Mouse (Mus musculus) forebrain, embryonic 12.5 days (tissue): ENCODE results near the gene Defb33. TPM values are rescaled to one million over a fixed set of nuclear protein-coding genes. Genes with fewer than 3 reads are reported as not detected.

Source experiments
- ATAC-seq: fragments of 200-750 bp; cut with Nextera tagmentation; 2 replicates; pipeline ENCODE4 v1.8.0; 2017; ENCODE audit warnings: moderate TSS enrichment; ENCODE audit not compliant: low FRiP score
- H3K27ac ChIP-seq: fragments of 300-500 bp; sonication (generic); 2 replicates; pipeline ENCODE4 v1.5.1; 2016; ENCODE audit warnings: mild to moderate bottlenecking
- H3K27me3 ChIP-seq: fragments of 300-500 bp; sonication (generic); 2 replicates; pipeline ENCODE4 v1.6.1; 2016; ENCODE audit warnings: mild to moderate bottlenecking
- H3K36me3 ChIP-seq: fragments of 300-500 bp; sonication (generic); replicated peaks from 2 replicates; pipeline ENCODE4 v1.6.1; 2016; ENCODE audit warnings: mild to moderate bottlenecking
- H3K4me1 ChIP-seq: fragments of 300-500 bp; sonication (generic); 2 replicates; pipeline ENCODE4 v1.6.1; 2016
- H3K4me2 ChIP-seq: fragments of 300-500 bp; sonication (generic); 2 replicates; pipeline ENCODE4 v1.6.1; 2016; ENCODE audit warnings: mild to moderate bottlenecking, moderate library complexity
- H3K4me3 ChIP-seq: fragments of 300-500 bp; sonication (generic); replicated peaks from 2 replicates; pipeline ENCODE4 v1.5.1; 2016; ENCODE audit warnings: mild to moderate bottlenecking
- H3K9ac ChIP-seq: fragments of 300-500 bp; sonication (generic); 2 replicates; pipeline ENCODE4 v1.6.1; 2016; ENCODE audit warnings: mild to moderate bottlenecking
- H3K9me3 ChIP-seq: fragments of 300-500 bp; sonication (generic); 2 replicates; pipeline ENCODE4 v1.6.1; 2016
- WGBS: fragments of 180-500 bp; shearing (Covaris S2); methylation state at CpG from one replicate; pipeline ENCODE4 v1.1.7; 2016; 5-methylcytosine and 5-hydroxymethylcytosine counted together
- polyA plus RNA-seq: library from polyadenylated mRNA; unstranded; fragments of >200 nt; fragmentation: Nextera tagmentation; extraction: Ambion mirVana; gene quantifications from 2 replicates; pipeline ENCODE4 v1.2.1, GENCODE M21; 2016

The Defb33 gene
- not detected in 2 replicates for polyA plus RNA-seq

- H3K36me3 ChIP-seq: no peaks in the 10 kb centered on the region
- 91% methylated on average over 2 of the region's 2 CpGs for WGBS
- no peak within 1 kb of the TSS for H3K4me3 ChIP-seq
- H3K4me1 ChIP-seq: no peaks in the 10 kb centered on the region
- H3K4me2 ChIP-seq: no peak within 1 kb of the TSS
- no peaks in the 10 kb centered on the region for H3K27me3 ChIP-seq
- H3K9me3 ChIP-seq: peaks cover 34% of the 10 kb centered on the region; the same call in 1 of the 2 replicates
- no peak within 1 kb of the TSS for H3K27ac ChIP-seq
- no peak within 1 kb of the TSS for H3K9ac ChIP-seq
- ATAC-seq: no peak
Measured at GRCm38 (mm10) chr8:20892369-20892768, at the start of gene Defb33. Gene Defb33 (plus strand): TSS chr8:20892669.

DNA sequence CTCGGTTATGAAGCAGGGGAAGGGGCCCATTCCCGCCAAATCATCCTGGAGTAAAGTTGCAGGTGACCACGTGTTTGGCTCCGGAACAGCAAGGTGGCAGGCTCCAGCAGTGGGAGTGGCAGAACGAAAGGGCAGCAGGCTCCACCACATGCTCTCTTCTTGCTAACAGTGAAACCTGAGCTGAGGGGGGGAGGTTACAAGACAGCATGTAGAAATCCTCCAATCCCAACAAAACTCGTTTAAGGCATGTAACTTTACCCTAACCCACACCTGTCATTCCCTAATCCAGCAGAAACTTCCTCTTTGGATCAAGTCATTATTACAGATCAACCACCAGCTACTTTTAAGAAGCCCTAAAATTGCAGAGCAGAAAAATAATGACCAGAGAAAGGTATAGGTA lies 17.9 kb upstream of the Defb33 start:
- Histone ChIP-seq H3K9ac (no peak overlapping the region), H3K27ac (no peak overlapping the region), H3K4me1 (no peaks in the 10 kb centered on the region), H3K27me3 (no peaks in the 10 kb centered on the region), H3K9me3 (peaks cover 31% of the 10 kb centered on the region), H3K4me2 (no peak overlapping the region), H3K4me3 (no peak overlapping the region), H3K36me3 (no peaks in the 10 kb centered on the region)
- no peak for ATAC-seq
- 58% methylated on average over 6 of the region's 6 CpGs for WGBS

DNA sequence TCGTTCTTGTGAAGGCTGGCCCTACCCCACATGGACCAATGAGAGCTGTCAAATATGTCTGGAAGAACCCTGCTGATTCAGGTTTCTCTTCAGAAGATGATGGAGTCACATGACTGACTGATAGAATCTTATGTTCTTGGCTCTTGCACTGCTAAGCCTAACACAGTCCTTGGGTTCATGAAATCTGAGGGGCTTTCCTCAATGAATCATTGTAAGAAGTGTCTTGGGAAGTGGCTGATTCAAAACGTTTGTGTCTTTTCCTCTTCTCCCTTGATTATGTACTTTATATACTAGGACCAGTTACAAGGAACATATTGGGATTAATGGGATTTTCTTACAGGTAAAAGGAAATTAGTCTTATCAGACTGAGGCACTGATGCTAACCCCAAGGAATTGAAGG lies 10.1 kb downstream of the Defb33 start, which contains the start of gene Gm15056:
Gene Gm15056, minus strand, starts transcription at position 101 of the 400 bp plus-strand sequence.
- Histone ChIP-seq H3K9ac (no peak within 1 kb of the TSS), H3K4me1 (no peaks in the 10 kb centered on the region), H3K4me2 (no peak within 1 kb of the TSS), H3K27me3 (no peaks in the 10 kb centered on the region), H3K9me3 (peaks cover 36% of the 10 kb centered on the region), H3K4me3 (no peak within 1 kb of the TSS), H3K27ac (no peak within 1 kb of the TSS), H3K36me3 (no peaks in the 10 kb centered on the region)
- ATAC-seq: no peak
- WGBS: 47% methylated on average over 2 of the region's 2 CpGs

GRCm38 (mm10) chr8:20907119-20907518 lies 14.7 kb downstream of the Defb33 start:
- WGBS: 90% methylated on average over 2 of the region's 2 CpGs
- no peak overlapping the region for H3K4me2 ChIP-seq
- peaks cover 26% of the 10 kb centered on the region for H3K9me3 ChIP-seq
- no peak overlapping the region for H3K9ac ChIP-seq
- no peak for ATAC-seq
- no peaks in the 10 kb centered on the region for H3K4me1 ChIP-seq
- no peak overlapping the region for H3K27ac ChIP-seq
- H3K36me3 ChIP-seq: no peaks in the 10 kb centered on the region
- no peak overlapping the region for H3K4me3 ChIP-seq
- H3K27me3 ChIP-seq: no peaks in the 10 kb centered on the region

DNA sequence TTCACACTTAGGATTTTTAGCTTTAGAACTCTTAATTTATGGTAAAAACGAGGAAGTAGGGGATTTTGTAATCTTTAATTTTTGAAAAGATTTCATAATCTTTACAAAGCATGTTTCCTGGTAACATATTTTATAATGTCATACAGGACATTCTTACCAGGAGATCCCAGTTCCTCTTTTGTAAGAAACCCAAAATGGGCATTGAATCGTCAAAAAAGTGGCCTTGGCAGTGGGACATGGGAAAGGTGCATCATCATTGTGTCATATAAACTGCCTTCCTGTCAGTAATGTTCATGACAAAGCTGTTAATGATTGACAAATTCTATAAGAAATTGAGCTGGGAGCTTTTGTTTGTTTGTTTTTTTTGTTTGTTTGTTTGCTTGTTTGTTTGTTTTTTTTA lies 15.8 kb downstream of the Defb33 start:
- no peaks in the 10 kb centered on the region for H3K36me3 ChIP-seq
- WGBS: 61% methylated on average over 2 of the region's 2 CpGs

DNA sequence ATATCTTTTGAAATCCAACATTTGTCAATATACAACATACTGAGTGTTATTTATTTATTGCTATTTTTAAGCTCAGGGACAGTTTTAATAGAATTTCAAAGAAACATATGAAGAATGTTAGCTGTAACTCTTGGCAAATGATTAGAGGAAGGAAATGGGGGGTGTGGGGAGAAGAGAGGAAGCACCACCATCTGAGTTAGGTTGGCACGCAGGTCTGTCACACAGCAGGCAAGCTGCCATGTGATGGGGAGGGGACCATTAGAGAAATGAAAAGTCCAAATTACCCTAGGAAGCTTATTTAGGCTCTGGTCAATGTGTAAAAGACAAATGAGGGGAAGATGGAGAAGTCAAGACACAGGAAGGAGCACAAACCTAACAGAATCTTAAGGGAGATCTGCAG lies 19.8 kb downstream of the Defb33 start:
- peaks cover 27% of the 10 kb centered on the region for H3K9me3 ChIP-seq
- ATAC-seq: no peak
- H3K27ac ChIP-seq: no peak overlapping the region
- WGBS: 82% methylated on average over 1 of the region's 1 CpGs
- no peaks in the 10 kb centered on the region for H3K36me3 ChIP-seq
- no peaks in the 10 kb centered on the region for H3K4me1 ChIP-seq
- H3K27me3 ChIP-seq: no peaks in the 10 kb centered on the region
- H3K4me3 ChIP-seq: no peak overlapping the region
- H3K4me2 ChIP-seq: no peak overlapping the region
- H3K9ac ChIP-seq: no peak overlapping the region

More for the DNA sequence above, 15.8 kb downstream of the Defb33 start:
- H3K27me3 ChIP-seq: no peaks in the 10 kb centered on the region
- H3K9ac ChIP-seq: no peak overlapping the region
- no peak overlapping the region for H3K4me2 ChIP-seq
- no peak overlapping the region for H3K27ac ChIP-seq
- peaks cover 24% of the 10 kb centered on the region for H3K9me3 ChIP-seq
- H3K4me1 ChIP-seq: no peaks in the 10 kb centered on the region
- no peak for ATAC-seq
- no peak overlapping the region for H3K4me3 ChIP-seq

DNA sequence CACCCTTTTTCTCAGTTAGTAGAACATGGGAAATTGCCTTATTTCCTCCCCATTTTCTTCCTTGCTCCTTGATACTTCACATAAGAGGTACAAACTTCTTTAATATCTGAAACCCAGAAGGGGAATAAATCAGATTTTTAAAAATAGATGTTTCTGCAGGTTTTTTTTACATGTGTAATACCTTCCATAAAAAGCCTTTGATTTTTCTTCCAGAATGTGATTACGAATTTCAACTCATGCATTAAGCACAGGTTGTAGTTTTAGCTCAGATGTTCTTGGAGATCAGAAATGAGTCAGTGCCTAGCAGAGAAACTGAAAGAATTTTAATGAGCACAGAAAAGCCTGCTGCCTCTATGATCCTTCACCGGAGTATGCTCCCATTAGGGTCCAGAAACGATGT lies 29.5 kb downstream of the Defb33 start, which contains the start of gene Gm6040:
Gene Gm6040, minus strand, starts transcription at position 101 of the 400 bp plus-strand sequence.
- Histone ChIP-seq H3K9me3 (peaks cover 34% of the 10 kb centered on the region), H3K27me3 (no peaks in the 10 kb centered on the region), H3K4me1 (no peaks in the 10 kb centered on the region), H3K9ac (no peak within 1 kb of the TSS), H3K27ac (no peak within 1 kb of the TSS), H3K4me2 (no peak within 1 kb of the TSS), H3K4me3 (no peak within 1 kb of the TSS), H3K36me3 (no peaks in the 10 kb centered on the region)
- no peak for ATAC-seq
- 86% methylated on average over 3 of the region's 3 CpGs for WGBS

DNA sequence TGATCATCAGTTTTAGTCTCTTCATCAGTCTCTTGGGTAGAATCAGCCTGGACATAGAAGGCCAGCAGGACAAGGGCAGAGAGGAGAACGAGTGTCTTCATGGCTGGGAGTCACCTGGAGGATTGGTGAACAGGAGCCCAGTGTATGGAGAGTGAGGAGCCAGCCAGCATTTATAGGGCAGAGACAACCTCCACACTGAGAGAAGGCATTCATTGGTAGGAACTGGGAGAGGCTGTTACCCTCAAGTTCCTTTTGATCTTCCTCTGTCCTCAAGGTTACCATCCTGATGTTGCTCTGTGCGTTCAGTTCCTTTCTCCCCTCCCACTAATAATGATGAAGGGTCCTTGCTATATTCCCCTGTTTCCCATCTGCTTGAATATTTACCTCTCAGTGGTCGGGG lies 52.1 kb downstream of the Defb33 start, which contains the start of gene AY761185:
Gene AY761185, minus strand, starts transcription at position 101 of the 400 bp plus-strand sequence.
- no peak within 1 kb of the TSS for H3K9ac ChIP-seq
- no peaks in the 10 kb centered on the region for H3K36me3 ChIP-seq
- no peak within 1 kb of the TSS for H3K4me2 ChIP-seq
- no peak within 1 kb of the TSS for H3K27ac ChIP-seq
- H3K27me3 ChIP-seq: no peaks in the 10 kb centered on the region
- WGBS: 78% methylated on average over 3 of the region's 3 CpGs
- no peak within 1 kb of the TSS for H3K4me3 ChIP-seq
- H3K4me1 ChIP-seq: no peaks in the 10 kb centered on the region
- ATAC-seq: no peak
- H3K9me3 ChIP-seq: peaks cover 23% of the 10 kb centered on the region

Other genes with a start within 250 kb of the Defb33 start
- not detected in 2 replicates for gene Gm15056, start 10.0 kb downstream of the Defb33 start, polyA plus RNA-seq
- gene Gm6040, start 29.4 kb downstream of the Defb33 start, polyA plus RNA-seq: not detected in 2 replicates
- not detected in 2 replicates for gene AY761185, start 52.0 kb downstream of the Defb33 start, polyA plus RNA-seq
- gene Defa21, start 132.9 kb downstream of the Defb33 start, polyA plus RNA-seq: not detected in 2 replicates
- gene Defa23, start 162.4 kb downstream of the Defb33 start, polyA plus RNA-seq: not detected in 2 replicates
- gene Defa35, start 172.4 kb downstream of the Defb33 start, polyA plus RNA-seq: not detected in 2 replicates
- gene Defa25, start 191.8 kb downstream of the Defb33 start, polyA plus RNA-seq: not detected in 2 replicates
- not detected in 2 replicates for gene Gm14851, start 203.4 kb downstream of the Defb33 start, polyA plus RNA-seq
- not detected in 2 replicates for gene Defa30, start 242.0 kb downstream of the Defb33 start, polyA plus RNA-seq